Mouse (Mus musculus): ENCODE measurements around the gene Tespa1. TPM values are rescaled to one million over a fixed set of nuclear protein-coding genes. Genes with fewer than 3 reads are reported as not detected.

Tespa1 gene
- polyA plus RNA-seq, 1 experiment, result 1.8 TPM

GRCm38 (mm10) chr10:130330711-130331110 is 8.0 kb downstream of the Tespa1 start:
- TF ChIP-seq GATA1 (IDR thresholded peaks at IDR 0.05; ENCODE audit: low read length), result no peak

DNA sequence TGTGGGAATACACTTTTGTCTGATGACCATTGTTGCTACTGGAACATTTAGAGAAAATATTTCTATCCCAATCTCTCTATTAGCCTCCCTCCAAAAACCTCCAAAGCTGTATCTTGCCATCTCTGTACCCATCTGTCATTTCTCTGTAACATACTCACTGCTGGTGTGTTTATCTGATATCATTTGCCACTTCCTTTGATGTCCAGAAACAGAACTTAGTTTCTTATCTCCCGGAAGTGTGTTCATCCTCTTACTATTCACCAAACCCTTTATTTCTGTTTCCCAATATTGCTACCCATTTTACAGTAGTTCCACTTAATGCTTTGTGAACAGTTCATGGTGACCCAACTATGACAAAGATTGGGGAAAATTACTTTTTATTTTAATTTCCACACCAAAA is 13.7 kb downstream of the Tespa1 start:
- TF ChIP-seq GATA1 (IDR thresholded peaks at IDR 0.05; ENCODE audit: low read length), result peak; percentile 86

DNA sequence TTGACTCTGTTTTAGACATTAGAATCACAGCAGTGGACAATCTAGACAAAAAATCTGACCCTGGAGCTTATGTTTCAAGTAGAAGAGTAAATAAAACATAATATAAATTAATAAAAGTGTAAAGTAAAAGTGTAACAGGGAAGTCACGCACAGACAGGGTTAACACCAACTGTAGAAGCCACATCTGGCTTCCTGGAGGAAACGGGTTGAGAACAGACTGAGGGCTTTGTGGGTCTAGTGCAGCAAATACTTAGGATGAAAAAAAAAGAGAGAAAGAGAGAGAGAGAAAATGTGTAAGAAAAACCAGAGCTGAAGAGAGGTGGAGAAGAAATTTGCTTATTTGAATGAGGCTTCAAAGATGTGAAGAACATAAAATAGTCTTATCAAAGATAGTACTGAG is 14.9 kb downstream of the Tespa1 start:
- TF ChIP-seq GATA1 (IDR thresholded peaks at IDR 0.05; ENCODE audit: low read length), result no peak

DNA sequence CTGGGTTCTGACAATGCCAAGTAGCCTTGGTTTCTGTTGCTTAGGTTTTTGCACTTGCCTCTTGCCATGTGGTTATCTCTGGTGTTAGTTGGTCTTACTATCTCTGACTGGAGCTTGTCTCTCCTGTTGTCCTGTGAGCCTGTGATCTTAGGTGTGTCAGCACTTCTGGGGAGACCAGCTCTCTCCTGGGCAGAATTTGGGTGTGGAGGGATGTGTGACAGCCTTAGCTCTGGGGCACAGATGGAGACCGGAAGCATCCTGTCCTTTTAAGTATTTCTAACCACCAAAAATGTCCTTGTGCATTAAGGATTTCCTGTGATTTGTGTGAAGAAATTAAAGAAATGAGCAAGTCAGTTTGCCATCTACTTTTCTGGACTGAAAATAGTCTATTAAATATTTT is 21.4 kb downstream of the Tespa1 start:
- TF ChIP-seq GATA1 (IDR thresholded peaks at IDR 0.05; ENCODE audit: low read length), result no peak

DNA sequence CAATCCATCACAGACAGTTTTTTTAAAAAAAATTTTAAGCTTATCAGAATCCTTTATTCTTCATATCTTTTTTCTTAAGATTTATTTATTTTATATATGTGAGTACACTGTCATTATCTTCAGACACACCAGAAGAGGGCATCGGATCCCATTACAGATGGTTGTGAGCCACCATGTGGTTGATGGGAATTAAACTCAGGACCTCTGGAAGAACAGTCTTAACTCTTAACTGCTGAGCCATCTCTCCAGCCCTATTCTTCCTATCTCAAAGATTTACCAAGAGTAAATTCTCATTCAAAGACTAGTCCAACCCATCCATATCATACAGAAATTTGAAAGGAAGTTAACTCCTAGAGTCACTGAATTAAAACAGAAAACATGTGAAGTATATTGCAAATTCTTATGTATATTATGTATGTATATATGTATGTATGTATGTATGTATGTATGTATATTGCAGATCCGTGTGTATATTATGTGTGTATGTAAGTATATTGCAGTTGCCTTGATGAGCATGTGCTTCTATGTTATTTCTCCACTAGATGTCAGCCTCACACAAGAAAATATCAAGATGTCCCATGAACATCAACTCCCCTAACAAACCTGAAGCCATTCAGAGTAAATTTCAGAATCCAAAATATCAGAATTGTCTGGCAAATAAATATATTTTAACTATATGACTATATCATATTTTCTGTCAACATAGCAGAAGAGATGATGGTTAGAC is 40.9 kb downstream of the Tespa1 start:
- no peak for TF ChIP-seq GATA1 (IDR thresholded peaks at IDR 0.05; ENCODE audit: low read length)

DNA sequence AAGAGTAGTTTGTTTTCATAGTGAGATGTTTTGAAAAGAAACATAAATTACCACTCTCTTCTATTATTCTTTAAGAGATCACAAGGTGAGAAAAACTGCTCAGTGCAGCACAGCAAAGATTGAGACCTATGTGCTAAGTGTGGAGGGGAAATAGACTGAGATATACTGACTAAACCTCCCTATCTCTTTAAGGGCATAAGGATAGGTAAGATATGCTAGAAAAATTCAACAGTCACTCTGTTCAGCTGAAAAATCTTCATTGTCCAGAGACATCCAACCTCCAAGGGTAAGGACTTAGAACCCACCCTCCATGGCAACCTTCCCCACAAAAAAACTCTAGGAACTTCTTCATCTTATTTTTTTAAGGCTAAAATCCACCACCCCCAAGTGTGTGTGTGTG is 42.1 kb downstream of the Tespa1 start:
- TF ChIP-seq GATA1 (IDR thresholded peaks at IDR 0.05; ENCODE audit: low read length), result no peak

GRCm38 (mm10) chr10:130368384-130368783 is 45.7 kb downstream of the Tespa1 start:
- no peak for TF ChIP-seq GATA1 (IDR thresholded peaks at IDR 0.05; ENCODE audit: low read length)

- no peak for TF ChIP-seq GATA1 (IDR thresholded peaks at IDR 0.05; ENCODE audit: low read length)
These were observed 47.5 kb downstream of the Tespa1 start for GRCm38 (mm10) chr10:130370005-130370682.

DNA sequence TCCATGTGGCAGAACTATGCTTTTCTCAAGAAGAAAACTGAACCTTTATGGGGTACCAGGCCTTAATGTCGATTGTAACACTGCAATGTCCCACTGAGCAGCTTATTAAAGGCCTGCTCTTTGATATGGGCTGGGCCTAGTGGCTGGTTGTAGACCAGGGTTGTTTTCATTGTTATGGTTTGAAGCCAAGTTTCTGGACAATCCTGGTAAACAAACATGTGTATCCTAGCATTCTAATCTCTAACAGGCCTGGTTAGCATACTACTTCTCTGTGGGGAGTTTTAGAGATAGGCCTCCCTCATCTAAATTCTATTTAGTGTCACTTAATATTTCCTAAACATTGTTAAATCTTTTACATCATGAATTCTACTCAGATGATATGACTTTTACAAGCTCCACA is 49.0 kb downstream of the Tespa1 start:
- TF ChIP-seq GATA1 (IDR thresholded peaks at IDR 0.05; ENCODE audit: low read length), result no peak

DNA sequence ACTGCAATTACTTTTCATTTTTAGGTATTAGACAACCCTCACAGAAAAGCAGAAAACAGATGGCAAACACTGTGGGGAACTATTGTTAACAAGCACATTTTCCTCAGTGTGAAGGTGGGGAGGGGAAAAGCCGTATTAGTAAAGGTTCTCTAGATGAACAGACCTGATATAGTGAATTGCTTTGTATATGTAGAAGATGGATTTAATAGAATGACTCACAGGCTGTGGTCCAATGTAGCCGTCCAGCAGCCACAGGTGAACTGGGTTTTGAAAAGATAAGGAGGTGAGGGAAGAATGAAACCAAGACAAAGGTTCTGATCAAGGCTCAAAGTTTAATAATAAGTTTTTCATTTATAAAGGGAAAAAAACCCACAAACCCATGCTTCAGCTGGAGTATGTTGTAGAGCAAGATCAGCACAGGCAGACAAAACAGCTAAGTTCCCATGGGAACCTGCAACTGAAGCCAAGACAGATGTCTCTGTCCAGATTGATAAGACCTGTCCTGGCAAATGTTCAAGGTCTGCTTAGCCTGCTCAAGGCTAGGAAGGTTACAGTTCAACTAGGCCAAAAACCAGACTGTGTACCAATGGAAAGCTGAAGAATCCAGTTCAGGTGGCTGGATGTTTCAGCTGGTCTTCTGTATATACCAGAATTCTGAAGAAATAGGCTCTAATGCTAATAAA is 50.0 kb downstream of the Tespa1 start:
- TF ChIP-seq GATA1 (IDR thresholded peaks at IDR 0.05; ENCODE audit: low read length), result no peak

DNA sequence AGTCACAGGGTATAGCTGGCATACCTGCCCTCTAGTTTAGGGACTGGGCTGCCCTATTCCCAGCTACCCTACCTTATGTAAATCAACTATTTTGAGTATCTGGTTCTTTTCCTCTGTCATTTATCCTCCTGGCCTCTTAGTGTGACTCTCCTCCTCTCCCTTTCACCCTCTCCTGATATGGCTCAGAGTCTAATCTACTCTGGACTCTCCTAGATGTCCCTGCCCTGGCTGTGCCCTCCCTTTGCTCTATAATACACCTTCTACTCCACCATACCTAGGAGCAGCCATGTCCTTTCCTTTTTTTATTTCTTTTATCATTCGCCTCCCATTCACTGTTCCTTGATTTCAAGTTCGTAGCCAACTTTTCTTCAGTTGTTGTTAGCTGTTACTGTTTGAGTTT is 52.5 kb downstream of the Tespa1 start:
- no peak for TF ChIP-seq GATA1 (IDR thresholded peaks at IDR 0.05; ENCODE audit: low read length)

- TF ChIP-seq GATA1 (IDR thresholded peaks at IDR 0.05; ENCODE audit: low read length), result no peak
These were observed 71.6 kb downstream of the Tespa1 start, which contains the start of gene Vmn2r84 for GRCm38 (mm10) chr10:130394232-130394631. Vmn2r84 (minus strand) TSS chr10:130394332.

Other genes starting within 250 kb of the Tespa1 start
- gene Olfr823, start 207.5 kb upstream of the Tespa1 start, polyA plus RNA-seq (2012), result not detected in 2 replicates
- gene Olfr824, start 192.9 kb upstream of the Tespa1 start, polyA plus RNA-seq (2012), result not detected in 2 replicates
- gene Olfr825, start 156.1 kb upstream of the Tespa1 start, polyA plus RNA-seq (2012), result not detected in 2 replicates
- not detected in 2 replicates for gene Olfr826, start 138.7 kb upstream of the Tespa1 start, polyA plus RNA-seq (2012)
- gene Olfr827, start 108.5 kb upstream of the Tespa1 start, polyA plus RNA-seq (2012), result not detected in 2 replicates
- not detected in 2 replicates for gene Neurod4, start 42.6 kb upstream of the Tespa1 start, polyA plus RNA-seq (2012)
- not detected in 2 replicates for gene Vmn2r84, start 71.5 kb downstream of the Tespa1 start, polyA plus RNA-seq (2012)
- not detected in 2 replicates for gene Vmn2r85, start 106.8 kb downstream of the Tespa1 start, polyA plus RNA-seq (2012)
- gene Vmn2r86, start 133.2 kb downstream of the Tespa1 start, polyA plus RNA-seq (2012), result not detected in 2 replicates
- gene Vmn2r87, start 174.5 kb downstream of the Tespa1 start, polyA plus RNA-seq (2012), result not detected in 2 replicates

All from G1E-ER4 (cell line).